Mouse (Mus musculus): Measurements from ENCODE around the gene Fam162a. TPM values are rescaled to one million over a fixed set of nuclear protein-coding genes. Genes with fewer than 3 reads are reported as not detected.
A peak's percentile ranks its signal among the peaks of the same experiment; 100 is the strongest.
"Not testable (repeated sequence)": the region's sequence is repeated elsewhere in the genome, so short reads cannot be mapped to it uniquely, and the experiment has no call there.

The Fam162a gene
- polyA plus RNA-seq, 1 experiment from 2014 or later = 325 TPM

GRCm38 (mm10) chr16:36041625-36042020 is 29.8 kb downstream of the Fam162a start:
- Histone ChIP-seq H3K9me3 (ENCODE audit: low read length) (no peaks in the 10 kb centered on the region), H3K4me3 (ENCODE audit: low read length) (peak overlapping the region; percentile 81), H3K27ac (ENCODE audit: low read length) (peak overlapping the region; percentile 86), H3K27me3 (ENCODE audit: insufficient read depth, low read length) (no peaks in the 10 kb centered on the region), H3K9ac (replicated peaks; ENCODE audit: low read length) (peak overlapping the region; percentile 89), H3K4me1 (ENCODE audit: insufficient read depth, low read length) (peaks cover 17% of the 10 kb centered on the region), H3K4me2 (replicated peaks; ENCODE audit: low read depth, low read length) (peak overlapping the region; percentile 65), H3K36me3 (ENCODE audit: insufficient read depth, low read length) (peaks cover 28% of the 10 kb centered on the region)
- no peak for ATAC-seq (ENCODE audit: low FRiP score, low TSS enrichment)
- 22% methylated on average over 11 of the region's 11 CpGs for WGBS

GRCm38 (mm10) chr16:36040640-36041624 is 30.5 kb downstream of the Fam162a start, which contains the start of gene Wdr5b:
TSS of gene Wdr5b (plus strand) at chr16:36041190.
- peak; percentile 98 for ATAC-seq (ENCODE audit: low FRiP score, low TSS enrichment)
- Histone ChIP-seq H3K4me2 (replicated peaks; ENCODE audit: low read depth, low read length) (peak within 1 kb of the TSS; percentile 65), H3K9me3 (ENCODE audit: low read length) (no peaks in the 10 kb centered on the region), H3K27ac (ENCODE audit: low read length) (peak within 1 kb of the TSS; percentile 86), H3K27me3 (ENCODE audit: insufficient read depth, low read length) (no peaks in the 10 kb centered on the region), H3K9ac (replicated peaks; ENCODE audit: low read length) (peak within 1 kb of the TSS; percentile 89), H3K4me3 (ENCODE audit: low read length) (peak within 1 kb of the TSS; percentile 81), H3K4me1 (ENCODE audit: insufficient read depth, low read length) (peaks cover 17% of the 10 kb centered on the region), H3K36me3 (ENCODE audit: insufficient read depth, low read length) (peaks cover 24% of the 10 kb centered on the region)
- 1% methylated on average over 39 of the region's 39 CpGs for WGBS

- H3K4me2 ChIP-seq (replicated peaks; ENCODE audit: low read depth, low read length); ATAC-seq (ENCODE audit: low FRiP score, low TSS enrichment); H3K9ac ChIP-seq (replicated peaks; ENCODE audit: low read length); H3K27ac ChIP-seq (ENCODE audit: low read length); H3K4me1 ChIP-seq (ENCODE audit: insufficient read depth, low read length); H3K9me3 ChIP-seq (ENCODE audit: low read length); H3K27me3 ChIP-seq (ENCODE audit: insufficient read depth, low read length); H3K4me3 ChIP-seq (ENCODE audit: low read length): not testable (repeated sequence)
- WGBS = 96% methylated on average over 1 of the region's 2 CpGs
- peaks cover 30% of the 10 kb centered on the region for H3K36me3 ChIP-seq (ENCODE audit: insufficient read depth, low read length)
These were observed 43.3 kb downstream of the Fam162a start for GRCm38 (mm10) chr16:36028120-36028519.

GRCm38 (mm10) chr16:36016335-36016734 is 55.1 kb downstream of the Fam162a start:
- no peak overlapping the region for H3K4me2 ChIP-seq (replicated peaks; ENCODE audit: low read depth, low read length)
- WGBS = 96% methylated on average over 1 of the region's 1 CpGs
- H3K27me3 ChIP-seq (ENCODE audit: insufficient read depth, low read length) = no peaks in the 10 kb centered on the region
- no peaks in the 10 kb centered on the region for H3K9me3 ChIP-seq (ENCODE audit: low read length)
- ATAC-seq (ENCODE audit: low FRiP score, low TSS enrichment) = no peak
- H3K4me1 ChIP-seq (ENCODE audit: insufficient read depth, low read length) = no peaks in the 10 kb centered on the region
- H3K9ac ChIP-seq (replicated peaks; ENCODE audit: low read length) = no peak overlapping the region
- H3K36me3 ChIP-seq (ENCODE audit: insufficient read depth, low read length) = peaks cover 5% of the 10 kb centered on the region
- H3K27ac ChIP-seq (ENCODE audit: low read length) = no peak overlapping the region
- no peak overlapping the region for H3K4me3 ChIP-seq (ENCODE audit: low read length)

GRCm38 (mm10) chr16:36008396-36008795 is 63.0 kb downstream of the Fam162a start:
- no peaks in the 10 kb centered on the region for H3K27me3 ChIP-seq (ENCODE audit: insufficient read depth, low read length)
- H3K27ac ChIP-seq (ENCODE audit: low read length) = no peak overlapping the region
- no peak overlapping the region for H3K9ac ChIP-seq (replicated peaks; ENCODE audit: low read length)
- no peaks in the 10 kb centered on the region for H3K4me1 ChIP-seq (ENCODE audit: insufficient read depth, low read length)
- no peaks in the 10 kb centered on the region for H3K9me3 ChIP-seq (ENCODE audit: low read length)
- 94% methylated on average over 3 of the region's 3 CpGs for WGBS
- peaks cover 11% of the 10 kb centered on the region for H3K36me3 ChIP-seq (ENCODE audit: insufficient read depth, low read length)
- no peak for ATAC-seq (ENCODE audit: low FRiP score, low TSS enrichment)
- H3K4me3 ChIP-seq (ENCODE audit: low read length) = no peak overlapping the region
- no peak overlapping the region for H3K4me2 ChIP-seq (replicated peaks; ENCODE audit: low read depth, low read length)

- H3K36me3 ChIP-seq (ENCODE audit: insufficient read depth, low read length) = peaks cover 11% of the 10 kb centered on the region; the same call in 1 of the 2 replicates
- not testable (repeated sequence) for H3K4me3 ChIP-seq (ENCODE audit: low read length); H3K27me3 ChIP-seq (ENCODE audit: insufficient read depth, low read length); ATAC-seq (ENCODE audit: low FRiP score, low TSS enrichment); H3K27ac ChIP-seq (ENCODE audit: low read length); H3K4me1 ChIP-seq (ENCODE audit: insufficient read depth, low read length); H3K9me3 ChIP-seq (ENCODE audit: low read length); H3K4me2 ChIP-seq (replicated peaks; ENCODE audit: low read depth, low read length); H3K9ac ChIP-seq (replicated peaks; ENCODE audit: low read length)
- WGBS = 91% methylated on average over 4 of the region's 4 CpGs
These were observed 72.5 kb downstream of the Fam162a start for GRCm38 (mm10) chr16:35998852-35999251.

Other genes with a start within 250 kb of the Fam162a start
- gene Parp14, start 200.1 kb downstream of the Fam162a start, polyA plus RNA-seq (2015; fragmentation: Nextera tagmentation; extraction: Ambion mirVana) = 1.3 and 1.4 TPM in 2 replicates
- 4.8 and 5.0 TPM in 2 replicates for gene Parp9, start 133.1 kb downstream of the Fam162a start, polyA plus RNA-seq (2015; fragmentation: Nextera tagmentation; extraction: Ambion mirVana)
- gene Dtx3l, start 132.4 kb downstream of the Fam162a start, polyA plus RNA-seq (2015; fragmentation: Nextera tagmentation; extraction: Ambion mirVana) = 3.9 and 4.5 TPM in 2 replicates
- 35.9 and 38.2 TPM in 2 replicates for gene Kpna1, start 92.8 kb downstream of the Fam162a start, polyA plus RNA-seq (2015; fragmentation: Nextera tagmentation; extraction: Ambion mirVana)
- 8.5 and 9.3 TPM in 2 replicates for gene Wdr5b, start 30.4 kb downstream of the Fam162a start, polyA plus RNA-seq (2015; fragmentation: Nextera tagmentation; extraction: Ambion mirVana)
- 80.7 and 86.8 TPM in 2 replicates for gene Ccdc58, start 91 bp upstream of the Fam162a start, polyA plus RNA-seq (2015; fragmentation: Nextera tagmentation; extraction: Ambion mirVana)
- 0.05 and 0.12 TPM in 2 replicates for gene Csta1, start 59.6 kb upstream of the Fam162a start, polyA plus RNA-seq (2015; fragmentation: Nextera tagmentation; extraction: Ambion mirVana)
- 1.0 TPM in 2 replicates for gene Stfa2l1, start 85.2 kb upstream of the Fam162a start, polyA plus RNA-seq (2015; fragmentation: Nextera tagmentation; extraction: Ambion mirVana)
- 1.6 and 1.7 TPM in 2 replicates for gene Gm5483, start 112.6 kb upstream of the Fam162a start, polyA plus RNA-seq (2015; fragmentation: Nextera tagmentation; extraction: Ambion mirVana)
- gene Gm5416, start 138.8 kb upstream of the Fam162a start, polyA plus RNA-seq (2015; fragmentation: Nextera tagmentation; extraction: Ambion mirVana) = 0.74 TPM in 1 of 2 replicates, not detected in the other
- not detected in 2 replicates for gene 2010005H15Rik, start 149.9 kb upstream of the Fam162a start, polyA plus RNA-seq (2015; fragmentation: Nextera tagmentation; extraction: Ambion mirVana)
- 2.9 and 4.2 TPM in 2 replicates for gene Stfa1, start 205.4 kb upstream of the Fam162a start, polyA plus RNA-seq (2015; fragmentation: Nextera tagmentation; extraction: Ambion mirVana)

Measured in kidney, embryonic 16.5 days (tissue).